Mouse (Mus musculus) brain, embryonic 14.5 days (tissue): ENCODE results near the gene Pofut2. TPM values are rescaled to one million over a fixed set of nuclear protein-coding genes. Genes with fewer than 3 reads are reported as not detected.

Experiments used
- DNase-seq: peaks from one replicate; pipeline ENCODE4 v3.0.0-alpha.2; 2011; ENCODE audit warnings: low read depth
- CTCF ChIP-seq: fragments of 200-500 bp; IDR thresholded peaks from 2 replicates; pipeline ENCODE4 v1.5.1; 2012; ENCODE audit warnings: inconsistent platforms, mild to moderate bottlenecking, moderate library complexity, borderline replicate concordance; ENCODE audit not compliant: insufficient read depth, insufficient read length; ENCODE audit errors: extremely low read depth
- POLR2A ChIP-seq: fragments of 200-500 bp; IDR thresholded peaks from 2 replicates; pipeline ENCODE4 v1.6.1; 2012; ENCODE audit warnings: mild to moderate bottlenecking, inconsistent platforms, borderline replicate concordance; ENCODE audit not compliant: poor library complexity, insufficient read depth, insufficient read length, severe bottlenecking; ENCODE audit errors: extremely low read depth
- polyA plus RNA-seq: library from polyadenylated mRNA; depleted of rRNA; stranded (reverse); fragments of >200 nt; gene quantifications from 2 replicates; pipeline ENCODE4 v1.2.3, GENCODE M21; 2012; rRNA removed

The Pofut2 gene
- 45.3 and 49.2 TPM in 2 replicates for polyA plus RNA-seq

DNA sequence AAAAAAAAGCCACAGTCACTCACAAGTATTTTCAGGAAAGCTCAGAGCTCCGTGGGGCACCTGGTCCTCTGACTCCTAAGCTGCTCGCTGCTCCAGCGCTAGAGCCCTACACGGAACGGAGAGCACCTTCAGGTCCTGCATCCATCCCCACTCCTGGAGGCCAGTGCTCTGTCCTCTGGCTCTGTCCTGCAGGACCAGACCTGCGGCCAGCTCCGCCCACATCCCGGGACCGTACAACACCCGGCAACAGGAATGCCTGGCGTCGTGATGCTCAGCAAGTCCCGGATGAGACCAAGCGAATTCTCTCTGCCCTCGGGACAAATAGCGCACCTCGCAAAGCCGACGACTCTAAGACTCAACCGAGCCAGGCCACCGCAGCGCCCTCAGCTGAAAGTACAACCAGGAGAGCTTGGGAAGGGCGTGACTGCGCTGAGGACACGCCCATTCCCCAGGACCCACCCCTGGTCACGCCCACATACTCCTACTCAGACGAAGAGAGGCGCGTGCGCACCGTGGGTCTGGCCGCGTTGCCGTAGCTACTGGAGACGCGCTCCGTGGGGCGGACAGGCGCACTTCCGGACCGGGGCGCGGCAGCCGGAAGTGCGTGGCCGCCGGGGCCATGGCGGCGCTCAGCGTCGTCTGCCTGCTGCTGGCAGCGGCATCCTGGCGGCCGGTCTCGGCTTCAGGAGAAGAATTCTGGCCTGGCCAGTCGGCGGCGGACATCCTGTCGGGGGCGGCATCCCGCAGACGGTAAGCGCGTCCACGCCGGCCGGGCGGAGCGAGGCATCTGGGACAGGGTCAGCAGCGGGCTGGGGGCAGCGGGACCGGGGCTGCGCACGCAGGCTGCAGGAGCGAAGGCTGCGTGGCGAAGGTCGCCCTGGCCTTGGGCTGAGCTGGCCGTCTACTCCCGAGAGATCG is at the start of gene Pofut2:
TSS of gene Pofut2 (plus strand) at position 515 of the 918 bp plus-strand sequence.
- DNase-seq: peak; percentile 99
- peak; percentile 100 for TF ChIP-seq POLR2A
- TF ChIP-seq CTCF: 0 out of 2 replicates have a peak, but pooled peaks have one; percentile 17

- DNase-seq: no peak
- TF ChIP-seq POLR2A (no peak), CTCF (no peak)
Measured at GRCm38 (mm10) chr10:77209261-77209660, 49.8 kb upstream of the Pofut2 start.

GRCm38 (mm10) chr10:77210666-77211065 is 48.4 kb upstream of the Pofut2 start:
- DNase-seq: no peak

DNA sequence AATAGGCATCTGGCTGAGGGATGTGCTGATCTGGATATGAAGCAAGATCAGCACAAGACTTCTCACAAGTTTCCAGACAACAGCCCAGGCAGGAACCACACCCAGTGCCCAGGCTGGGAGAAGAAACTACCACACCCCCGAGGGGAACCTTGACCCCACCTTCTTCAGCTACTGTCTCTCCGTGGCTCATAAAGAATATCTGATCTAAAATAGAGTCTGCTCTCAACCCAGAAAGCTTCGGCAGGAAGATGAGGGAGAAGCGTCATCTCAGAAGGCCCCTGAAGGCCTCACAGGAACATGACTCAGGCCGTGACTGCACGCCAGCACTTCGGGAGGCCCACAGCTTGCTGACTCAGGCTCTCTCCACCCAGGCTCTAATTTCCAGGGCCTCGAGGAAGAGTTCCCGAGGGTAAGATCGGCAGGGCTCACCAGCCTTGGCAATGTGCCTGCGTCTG is 47.9 kb upstream of the Pofut2 start:
- DNase-seq: peak; percentile 15
- TF ChIP-seq CTCF (no peak), POLR2A (no peak)

More at GRCm38 (mm10) chr10:77210666-77211065, 48.4 kb upstream of the Pofut2 start:
- no peak for TF ChIP-seq POLR2A
- TF ChIP-seq CTCF: no peak

DNA sequence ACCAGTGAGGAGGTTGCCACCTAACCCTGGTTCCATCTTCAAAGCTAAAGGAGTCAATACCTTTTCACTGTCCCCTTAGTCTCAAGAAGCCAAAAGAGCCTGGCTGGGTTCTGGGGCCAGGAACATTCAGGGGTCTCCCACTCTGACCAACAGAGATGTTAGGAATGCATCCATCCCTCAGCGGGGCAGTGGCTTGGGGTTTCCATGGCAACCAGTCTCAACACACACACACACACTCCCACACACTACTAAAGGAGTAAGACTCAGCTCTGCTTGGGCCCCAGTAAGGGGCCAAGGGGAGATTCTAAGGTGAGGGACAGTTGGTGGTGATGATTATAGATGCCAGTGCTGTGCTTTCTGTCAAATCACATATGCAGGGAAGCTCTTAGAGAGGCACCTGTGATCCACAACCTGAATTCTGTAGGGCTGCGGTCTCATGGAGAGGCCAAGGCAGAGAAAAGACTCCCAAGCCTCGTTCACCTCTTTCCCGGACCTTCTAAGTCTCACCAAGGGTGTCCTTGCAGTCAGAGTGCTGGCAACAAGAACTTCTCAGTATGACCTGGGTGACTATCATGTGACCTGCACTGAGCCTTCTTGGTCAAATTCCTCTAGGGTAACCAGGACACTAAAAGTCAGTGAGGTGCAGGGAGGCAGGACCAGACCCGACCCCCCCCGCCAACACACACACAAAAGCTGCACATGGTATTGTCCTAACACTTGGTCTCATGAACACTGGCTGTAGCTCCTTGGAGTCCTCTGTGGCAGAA is 46.5 kb upstream of the Pofut2 start:
- DNase-seq: no peak
- TF ChIP-seq CTCF: no peak
- TF ChIP-seq POLR2A: no peak

GRCm38 (mm10) chr10:77213483-77213882 is 45.5 kb upstream of the Pofut2 start:
- no peak for DNase-seq
- TF ChIP-seq CTCF (no peak), POLR2A (no peak)

- DNase-seq: peak; percentile 25
- TF ChIP-seq POLR2A (no peak), CTCF (no peak)
Measured at GRCm38 (mm10) chr10:77214586-77214985, 44.4 kb upstream of the Pofut2 start.

DNA sequence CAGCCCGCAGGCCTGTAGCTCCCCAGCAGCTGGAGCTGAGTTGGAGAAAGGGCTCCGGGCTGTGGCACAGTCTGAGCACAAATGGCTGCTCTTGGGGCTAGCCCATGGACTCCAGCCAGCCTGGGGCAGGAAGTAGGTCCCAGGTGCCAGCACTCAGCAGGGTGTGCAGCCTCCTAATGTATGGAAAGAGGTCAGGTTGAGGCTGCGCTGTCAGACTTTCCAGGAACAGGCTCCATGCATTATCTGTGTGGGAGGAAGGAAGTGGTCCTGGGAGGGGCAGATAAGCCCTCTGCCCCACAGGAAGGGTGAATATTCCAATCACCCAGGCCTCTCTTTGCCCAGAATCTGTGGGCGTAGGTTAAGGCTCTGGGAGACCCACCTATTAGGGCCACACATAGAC is 43.4 kb upstream of the Pofut2 start:
- no peak for DNase-seq
- TF ChIP-seq CTCF (no peak), POLR2A (no peak)

DNA sequence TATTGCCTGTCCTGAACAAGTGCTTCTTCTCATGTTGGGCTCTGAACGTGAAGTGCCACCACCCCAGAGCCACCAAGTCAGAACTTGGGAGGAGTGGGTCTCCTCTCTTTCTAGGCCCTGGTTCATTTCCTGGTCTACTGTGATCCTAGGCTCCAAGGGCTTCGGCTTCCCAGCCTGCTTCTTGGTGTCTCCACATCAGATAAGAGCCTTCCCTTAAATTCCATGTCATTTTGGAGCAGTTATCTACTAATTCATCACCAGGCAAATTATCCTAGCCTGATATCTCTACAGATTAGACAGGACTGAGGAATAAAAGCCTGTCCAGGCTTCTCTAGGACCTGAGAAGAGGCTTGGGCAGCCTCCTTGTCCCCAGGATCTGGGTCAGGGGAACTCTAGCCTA is 42.7 kb upstream of the Pofut2 start:
- TF ChIP-seq POLR2A (no peak), CTCF (no peak)
- no peak for DNase-seq

GRCm38 (mm10) chr10:77217155-77217731 is 41.8 kb upstream of the Pofut2 start:
- DNase-seq: no peak
- no peak for TF ChIP-seq CTCF
- TF ChIP-seq POLR2A: no peak

DNA sequence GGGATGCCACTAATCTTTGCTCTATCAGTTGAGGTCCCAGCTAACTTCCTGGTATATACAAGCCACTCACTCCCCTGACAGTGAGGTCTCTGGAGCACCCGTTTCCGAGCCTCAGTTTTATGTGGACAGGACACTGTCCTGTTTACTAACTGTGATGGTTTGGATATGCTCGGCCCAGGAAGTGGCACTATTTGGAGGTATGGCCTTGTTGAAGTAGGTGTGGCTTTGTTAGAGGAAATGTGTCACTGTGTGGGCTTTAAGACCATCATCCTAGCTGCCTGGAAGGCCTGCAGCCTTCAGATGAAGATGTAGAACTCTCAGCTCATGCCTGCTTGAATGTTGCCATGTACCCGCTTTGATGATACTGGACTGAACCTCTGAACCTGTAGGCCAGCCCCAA is 41.0 kb upstream of the Pofut2 start:
- DNase-seq: no peak
- TF ChIP-seq CTCF (no peak), POLR2A (no peak)
